Mouse (Mus musculus) brain, embryonic 14.5 days (tissue): ENCODE measurements around the gene Smok3c.
"Not testable (repeated sequence)": the region's sequence is repeated elsewhere in the genome, so short reads cannot be mapped to it uniquely, and the experiment has no call there.

Experiments
- CTCF ChIP-seq: fragments of 200-500 bp; IDR thresholded peaks from 2 replicates; pipeline ENCODE4 v1.5.1; 2012; ENCODE audit warnings: inconsistent platforms, mild to moderate bottlenecking, moderate library complexity, borderline replicate concordance; ENCODE audit not compliant: insufficient read depth, insufficient read length; ENCODE audit errors: extremely low read depth
- POLR2A ChIP-seq: fragments of 200-500 bp; IDR thresholded peaks from 2 replicates; pipeline ENCODE4 v1.6.1; 2012; ENCODE audit warnings: mild to moderate bottlenecking, inconsistent platforms, borderline replicate concordance; ENCODE audit not compliant: poor library complexity, insufficient read depth, insufficient read length, severe bottlenecking; ENCODE audit errors: extremely low read depth

- not testable (repeated sequence) for TF ChIP-seq CTCF, POLR2A
Observed at GRCm38 (mm10) chr5:138019577-138019976, 33.4 kb upstream of the Smok3c start.
